18 mouse cellular contexts compared by ENCODE assay signal in the genomic region with DNA sequence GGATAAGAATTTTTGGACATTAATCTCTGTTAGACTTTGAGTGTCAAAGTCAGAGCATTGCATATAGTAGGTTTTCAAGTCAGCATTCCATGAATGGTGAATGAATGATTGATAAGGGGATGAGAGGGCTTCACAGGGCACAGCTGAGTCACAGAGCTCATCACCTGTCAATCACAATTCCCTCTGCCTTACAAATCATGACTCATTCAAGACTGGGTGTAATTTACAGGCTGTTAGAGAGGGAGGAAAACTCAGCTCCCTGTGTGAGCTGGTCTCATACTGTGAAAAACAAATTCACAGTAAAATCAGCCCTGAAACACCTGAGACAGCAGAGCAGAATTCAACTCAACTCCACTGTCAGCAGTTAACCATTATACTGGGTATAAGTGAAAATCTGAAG. TPM values are rescaled to one million over a fixed set of nuclear protein-coding genes. Genes with fewer than 3 reads are reported as not detected.
"Had no signal": no experiment of that assay in that cellular context is flagged by ENCODE, and none has a peak within 500 bp of the region (broad histone marks: within the 10 kb centered on the region; RNA-seq: fewer than 3 reads in every experiment).

No protein-coding gene starts in this region.

- DNase-seq: kidney, postnatal 10 days; kidney, postnatal 36 days; layer of hippocampus, postnatal 36 days; liver, postnatal 0 days; lung, embryonic 14.5 days; retina, postnatal 1 day; right cerebral cortex, postnatal 25 days; spleen, adult 18-20 months; thymus, postnatal 25 days had no signal

- ATAC-seq: liver, postnatal 0 days; lung, postnatal 0 days; midbrain, embryonic 13.5 days; midbrain, embryonic 16.5 days had no signal

RNA-seq across cellular contexts. Expression of gene Serpina3f, which starts 23.5 kb away (rescaled TPM):
- total RNA-seq: layer of hippocampus, postnatal 10 days; left cerebral cortex, adult 2 months; left cerebral cortex, postnatal 10 days; left cerebral cortex, postnatal 36 days had no signal

RNA-seq across cellular contexts. Expression of gene Serpina3c, which starts 37.2 kb away (rescaled TPM):
- total RNA-seq: left cerebral cortex, adult 2 months; left cerebral cortex, postnatal 10 days; left cerebral cortex, postnatal 36 days; monocyte, adult 5-6 weeks; neutrophil, adult 5-6 weeks had no signal

RNA-seq across cellular contexts. Expression of gene Serpina3g, which starts 45.2 kb away (rescaled TPM):
- total RNA-seq: left cerebral cortex, adult 2 months had no signal
